Mouse (Mus musculus) left cerebral cortex, adult 2 months (tissue): Measurements from ENCODE around the gene Tpm3. TPM values are rescaled to one million over a fixed set of nuclear protein-coding genes. Genes with fewer than 3 reads are reported as not detected.
A peak's percentile ranks its signal among the peaks of the same experiment; 100 is the strongest.

Experiments used
- DNase-seq, 2 experiments: peaks; one replicate each; pipeline ENCODE4 v3.0.0; 2021 to 2022; ENCODE audit warnings: low spot score in 2 of 2, mixed read lengths in 1 of 2; ENCODE audit errors: extremely low spot score in 1 of 2
- H3K27ac ChIP-seq: fragments of 200-600 bp; 2 replicates; pipeline ENCODE4 v1.8.1; 2022
- H3K4me3 ChIP-seq: fragments of 200-600 bp; 2 replicates; pipeline ENCODE4 v1.8.1; 2022
- CTCF ChIP-seq: fragments of 200-600 bp; IDR thresholded peaks from 2 replicates; pipeline ENCODE4 v1.8.1; 2022; ENCODE audit warnings: antibody characterized with exemption, mild to moderate bottlenecking, moderate library complexity
- intact Hi-C: fragments of 180-260 bp; cut with DNase I; formaldehyde crosslinking; loops from one replicate; pipeline ENCODE4 v1.15.1; 2025
- total RNA-seq, 2 experiments: library from RNA; stranded (reverse); gene quantifications; 2 replicates each; pipeline ENCODE4 v1.2.3; 2021

The Tpm3 gene
- total RNA-seq, 2 experiments from 2014 or later, result 182 to 193 TPM

GRCm38 (mm10) chr3:90085281-90085680 lies 12.8 kb downstream of the Tpm3 start:
- no peak overlapping the region for H3K4me3 ChIP-seq
- no peak for DNase-seq
- intact Hi-C loops, result no loop called here
- peak; percentile 11; the same call in 1 of the 2 replicates for TF ChIP-seq CTCF
- peak overlapping the region; percentile 83 for H3K27ac ChIP-seq

- intact Hi-C loops, result no loop called here
- H3K27ac ChIP-seq, result no peak overlapping the region; the same call in 1 of the 2 replicates
- H3K4me3 ChIP-seq, result no peak overlapping the region
- no peak for DNase-seq
- TF ChIP-seq CTCF, result no peak
Measured at GRCm38 (mm10) chr3:90086068-90086467, 13.6 kb downstream of the Tpm3 start.

GRCm38 (mm10) chr3:90088617-90089016 lies 16.2 kb downstream of the Tpm3 start:
- intact Hi-C loops, result no loop called here
- TF ChIP-seq CTCF, result no peak
- H3K4me3 ChIP-seq, result no peak overlapping the region
- no peak overlapping the region for H3K27ac ChIP-seq
- DNase-seq, result no peak

- H3K27ac ChIP-seq, result no peak overlapping the region
- intact Hi-C loops, result no loop called here
- no peak for DNase-seq
- TF ChIP-seq CTCF, result no peak
- no peak overlapping the region for H3K4me3 ChIP-seq
Measured at GRCm38 (mm10) chr3:90090892-90091291, 18.4 kb downstream of the Tpm3 start.

- H3K4me3 ChIP-seq, result no peak overlapping the region
- H3K27ac ChIP-seq, result no peak overlapping the region
- no peak for DNase-seq
- intact Hi-C loops, result no loop called here
- TF ChIP-seq CTCF, result no peak
Measured at GRCm38 (mm10) chr3:90094453-90094852, 22.0 kb downstream of the Tpm3 start.

- H3K4me3 ChIP-seq, result no peak overlapping the region
- H3K27ac ChIP-seq, result peak overlapping the region; percentile 40; the same call in 1 of the 2 replicates
- no peak for TF ChIP-seq CTCF
- no peak for DNase-seq
- intact Hi-C loops, result no loop called here
Measured at GRCm38 (mm10) chr3:90097928-90098327, 25.5 kb downstream of the Tpm3 start.

- Histone ChIP-seq H3K27ac (no peak overlapping the region), H3K4me3 (no peak overlapping the region)
- DNase-seq, result no peak
- TF ChIP-seq CTCF, result no peak
- intact Hi-C loops, result no loop called here
Measured at GRCm38 (mm10) chr3:90101010-90101409, 28.6 kb downstream of the Tpm3 start.

- TF ChIP-seq CTCF, result no peak
- no peak overlapping the region for H3K27ac ChIP-seq
- intact Hi-C loops, result no loop called here
Measured at GRCm38 (mm10) chr3:90101673-90102072, 29.2 kb downstream of the Tpm3 start.

GRCm38 (mm10) chr3:90102239-90102638 lies 29.8 kb downstream of the Tpm3 start:
- Histone ChIP-seq H3K4me3 (no peak overlapping the region), H3K27ac (no peak overlapping the region)
- intact Hi-C loops, result no loop called here
- no peak for DNase-seq
- no peak for TF ChIP-seq CTCF

More at GRCm38 (mm10) chr3:90101673-90102072, 29.2 kb downstream of the Tpm3 start:
- DNase-seq, result no peak
- no peak overlapping the region for H3K4me3 ChIP-seq

- no peak overlapping the region for H3K4me3 ChIP-seq
- no peak for DNase-seq
- no peak overlapping the region for H3K27ac ChIP-seq
- intact Hi-C loops, result no loop called here
- no peak for TF ChIP-seq CTCF
Measured at GRCm38 (mm10) chr3:90103176-90103575, 30.7 kb downstream of the Tpm3 start.

- Histone ChIP-seq H3K4me3 (no peak within 1 kb of the TSS), H3K27ac (no peak within 1 kb of the TSS)
- no peak for TF ChIP-seq CTCF
- intact Hi-C loops, result no loop called here
- no peak for DNase-seq
Measured at GRCm38 (mm10) chr3:90103938-90104337, 31.5 kb downstream of the Tpm3 start, which contains the start of gene Nup210l. Nup210l (plus strand) TSS chr3:90104132.

- TF ChIP-seq CTCF, result no peak
- Histone ChIP-seq H3K27ac (peak overlapping the region; percentile 51; the same call in 1 of the 2 replicates), H3K4me3 (no peak overlapping the region)
- intact Hi-C loops, result no loop called here
- DNase-seq, result no peak
Measured at GRCm38 (mm10) chr3:90111706-90112105, 39.3 kb downstream of the Tpm3 start.

GRCm38 (mm10) chr3:90114342-90114741 lies 41.9 kb downstream of the Tpm3 start:
- no peak overlapping the region for H3K4me3 ChIP-seq
- H3K27ac ChIP-seq, result no peak overlapping the region
- no peak for DNase-seq
- intact Hi-C loops, result no loop called here
- peak; percentile 10; the same call in 1 of the 2 replicates for TF ChIP-seq CTCF

GRCm38 (mm10) chr3:90115526-90115925 lies 43.1 kb downstream of the Tpm3 start:
- intact Hi-C loops, result loop anchor here (5.0 kb wide), 2 partner anchors 33 to 97 kb away; partner anchors contain the start of genes Rab13 and Rps27
- Histone ChIP-seq H3K27ac (no peak overlapping the region), H3K4me3 (no peak overlapping the region)
- DNase-seq, result no peak
- TF ChIP-seq CTCF, result no peak
